In genomic region chr17:36943691-36944090, GRCm38 (mm10) we compare ENCODE assay signal across 11 mouse cellular contexts. TPM values are rescaled to one million over a fixed set of nuclear protein-coding genes. Genes with fewer than 3 reads are reported as not detected.
DNase-seq lines count a peak whose midpoint lies in the region; ATAC-seq and TF ChIP-seq lines count a peak whose summit lies in the region.
"Had no signal": no experiment of that assay in that cellular context is flagged by ENCODE, and none has a peak within 500 bp of the region (broad histone marks: within the 10 kb centered on the region; RNA-seq: fewer than 3 reads in every experiment).

No protein-coding gene starts in this region.

- TF ChIP-seq CTCF in lung, adult 2 months (IDR thresholded peaks at IDR 0.05; ENCODE audit: insufficient read depth, low read length): no peak

- peaks cover 7% of the 10 kb centered on the region for H3K36me3 ChIP-seq in forebrain, embryonic 10.5 days (replicated peaks)
- H3K36me3 ChIP-seq in forebrain, embryonic 16.5 days (ENCODE audit: control insufficient read depth, insufficient read depth): peaks cover 1% of the 10 kb centered on the region; the same call in 1 of the 2 replicates
- peaks cover 5% of the 10 kb centered on the region; the same call in 1 of the 2 replicates for H3K36me3 ChIP-seq in hindbrain, embryonic 16.5 days (ENCODE audit: control insufficient read depth, insufficient read depth, low read length)
- peaks cover 6% of the 10 kb centered on the region; the same call in 1 of the 2 replicates for H3K36me3 ChIP-seq in neural tube, embryonic 14.5 days (ENCODE audit: control insufficient read depth, insufficient read depth, low read length)

- H3K27ac ChIP-seq in forebrain, embryonic 10.5 days: no peak overlapping the region
- no peak overlapping the region for H3K27ac ChIP-seq in forebrain, embryonic 16.5 days (ENCODE audit: low read length)
- H3K27ac ChIP-seq in hindbrain, embryonic 16.5 days (ENCODE audit: low read depth, low read length): no peak overlapping the region
- no peak overlapping the region for H3K27ac ChIP-seq in neural tube, embryonic 14.5 days (ENCODE audit: low read depth, low read length)
- H3K27ac ChIP-seq: liver, embryonic 12.5 days had no signal

- no peak for TF ChIP-seq POLR2A in lung, adult 2 months (IDR thresholded peaks at IDR 0.05; ENCODE audit: borderline replicate concordance, extremely low read depth, low read depth, low read length)

- H3K4me1 ChIP-seq in forebrain, embryonic 10.5 days: peaks cover 34% of the 10 kb centered on the region
- H3K4me1 ChIP-seq in forebrain, embryonic 16.5 days (replicated peaks; ENCODE audit: control insufficient read depth, insufficient read depth, low read length): peaks cover 20% of the 10 kb centered on the region
- no peaks in the 10 kb centered on the region for H3K4me1 ChIP-seq in lung, adult 2 months (ENCODE audit: control insufficient read depth, insufficient read depth, low read length)
- H3K4me1 ChIP-seq in hindbrain, embryonic 16.5 days (ENCODE audit: control insufficient read depth, insufficient read depth, low read depth, low read length): peaks cover 22% of the 10 kb centered on the region
- H3K4me1 ChIP-seq in neural tube, embryonic 14.5 days (ENCODE audit: control insufficient read depth, insufficient read depth, low read length): peaks cover 8% of the 10 kb centered on the region; the same call in 1 of the 2 replicates

- WGBS in forebrain, embryonic 10.5 days: 24% methylated on average over 5 of the region's 5 CpGs
- 33% methylated on average over 5 of the region's 5 CpGs for WGBS in forebrain, embryonic 16.5 days
- whole genome bisulfite sequencing in lung, adult 2 months: 16% methylated on average over 5 of the region's 5 CpGs
- WGBS in hindbrain, embryonic 16.5 days: 22% methylated on average over 5 of the region's 5 CpGs
- WGBS in neural tube, embryonic 14.5 days: 12% methylated on average over 5 of the region's 5 CpGs

- no peaks in the 10 kb centered on the region for H3K9me3 ChIP-seq in forebrain, embryonic 10.5 days
- no peaks in the 10 kb centered on the region for H3K9me3 ChIP-seq in forebrain, embryonic 16.5 days (ENCODE audit: control insufficient read depth, low read length)
- H3K9me3 ChIP-seq in hindbrain, embryonic 16.5 days (ENCODE audit: control insufficient read depth, low read length): no peaks in the 10 kb centered on the region
- H3K9me3 ChIP-seq in neural tube, embryonic 14.5 days (ENCODE audit: control insufficient read depth, low read length): no peaks in the 10 kb centered on the region
- H3K9me3 ChIP-seq: liver, embryonic 12.5 days had no signal

- no peak overlapping the region for H3K4me2 ChIP-seq in forebrain, embryonic 16.5 days (ENCODE audit: low read length)
- H3K4me2 ChIP-seq in hindbrain, embryonic 16.5 days (ENCODE audit: low read length): peak overlapping the region; percentile 82
- peak overlapping the region; percentile 59; the same call in 1 of the 2 replicates for H3K4me2 ChIP-seq in neural tube, embryonic 14.5 days (ENCODE audit: low read depth, low read length)

- H3K27me3 ChIP-seq in forebrain, embryonic 10.5 days (ENCODE audit: poor library complexity, severe bottlenecking): peaks cover 86% of the 10 kb centered on the region
- peaks cover 46% of the 10 kb centered on the region for H3K27me3 ChIP-seq in forebrain, embryonic 16.5 days (replicated peaks; ENCODE audit: control insufficient read depth, insufficient read depth, low read length)
- peaks cover 30% of the 10 kb centered on the region for H3K27me3 ChIP-seq in hindbrain, embryonic 16.5 days (replicated peaks; ENCODE audit: control insufficient read depth, insufficient read depth, low read length)
- H3K27me3 ChIP-seq in neural tube, embryonic 14.5 days (ENCODE audit: control insufficient read depth, insufficient read depth, low read length): peaks cover 22% of the 10 kb centered on the region

- no peak overlapping the region for H3K9ac ChIP-seq in forebrain, embryonic 16.5 days (replicated peaks; ENCODE audit: low read depth, low read length)
- no peak overlapping the region for H3K9ac ChIP-seq in hindbrain, embryonic 16.5 days (ENCODE audit: low read depth, low read length)
- H3K9ac ChIP-seq in neural tube, embryonic 14.5 days (replicated peaks; ENCODE audit: low read depth, low read length): no peak overlapping the region
- H3K9ac ChIP-seq: liver, embryonic 12.5 days had no signal

- peak overlapping the region; percentile 49; the same call in 1 of the 2 replicates for H3K4me3 ChIP-seq in forebrain, embryonic 10.5 days
- H3K4me3 ChIP-seq in forebrain, embryonic 16.5 days (replicated peaks; ENCODE audit: low read length): no peak overlapping the region
- H3K4me3 ChIP-seq in lung, adult 2 months (replicated peaks; ENCODE audit: extremely low read depth, low read depth, low read length): peak overlapping the region; percentile 28
- no peak overlapping the region; the same call in 1 of the 2 replicates for H3K4me3 ChIP-seq in hindbrain, embryonic 16.5 days (ENCODE audit: low read length)
- H3K4me3 ChIP-seq in neural tube, embryonic 14.5 days (ENCODE audit: low read depth, low read length): no peak overlapping the region

- no peak for ATAC-seq in forebrain, embryonic 16.5 days
- no peak for ATAC-seq in hindbrain, embryonic 16.5 days
- ATAC-seq in neural tube, embryonic 14.5 days (ENCODE audit: low read depth): no peak
- ATAC-seq: liver, embryonic 12.5 days had no signal

- no peak for DNase-seq in forebrain, embryonic 10.5 days (ENCODE audit: extremely low spot score, low spot score)
- DNase-seq in lung, adult 2 months: no peak
- DNase-seq in lung, postnatal 10 days: no peak
- DNase-seq in gastrocnemius, adult 18-20 months (ENCODE audit: low spot score): no peak
- DNase-seq in adrenal gland, postnatal 10 days: no peak

RNA-seq across cellular contexts. Expression of gene Rnf39, which starts 1.0 kb away (rescaled TPM):
- polyA plus RNA-seq in forebrain, embryonic 10.5 days (2016; fragmentation: Nextera tagmentation; extraction: Ambion mirVana): 0.26 and 0.31 TPM in 2 replicates
- 0.87 and 1.1 TPM in 2 replicates for polyA plus RNA-seq in forebrain, embryonic 16.5 days (2015; fragmentation: Nextera tagmentation; extraction: Ambion mirVana)
- 34.4 and 42.1 TPM in 2 replicates for polyA plus RNA-seq in lung, adult 2 months (2012; rRNA removed)
- polyA plus RNA-seq in hindbrain, embryonic 16.5 days (2015; fragmentation: Nextera tagmentation; extraction: Ambion mirVana): 1.6 and 2.6 TPM in 2 replicates
- 1.0 and 2.0 TPM in 2 replicates for polyA plus RNA-seq in neural tube, embryonic 14.5 days (2014; fragmentation: Nextera tagmentation; extraction: Ambion mirVana)
- under 1 TPM; 0.23 to 0.24 TPM for total RNA-seq in gastrocnemius, adult 18-20 months (2021)
- under 1 TPM in 1 of 2 experiments, not detected in 1; 0.33 TPM for total RNA-seq in adrenal gland, postnatal 10 days (2021)
- polyA plus RNA-seq: liver, embryonic 12.5 days had no signal

RNA-seq across cellular contexts. Expression of gene Ppp1r11, which starts 7.8 kb away (rescaled TPM):
- polyA plus RNA-seq in forebrain, embryonic 10.5 days (2016; fragmentation: Nextera tagmentation; extraction: Ambion mirVana): 157 TPM in 2 replicates
- 143 and 146 TPM in 2 replicates for polyA plus RNA-seq in forebrain, embryonic 16.5 days (2015; fragmentation: Nextera tagmentation; extraction: Ambion mirVana)
- polyA plus RNA-seq in lung, adult 2 months (2012; rRNA removed): 42.8 and 58.3 TPM in 2 replicates
- 156 and 165 TPM in 2 replicates for polyA plus RNA-seq in hindbrain, embryonic 16.5 days (2015; fragmentation: Nextera tagmentation; extraction: Ambion mirVana)
- 174 and 195 TPM in 2 replicates for polyA plus RNA-seq in neural tube, embryonic 14.5 days (2014; fragmentation: Nextera tagmentation; extraction: Ambion mirVana)
- 10 to 100 TPM; 58.9 to 65.9 TPM for total RNA-seq in gastrocnemius, adult 18-20 months (2021)
- 10 to 100 TPM; 58.5 to 62.7 TPM for total RNA-seq in adrenal gland, postnatal 10 days (2021)

RNA-seq across cellular contexts. Expression of gene Znrd1, which starts 14.7 kb away (rescaled TPM):
- 89.0 and 98.1 TPM in 2 replicates for polyA plus RNA-seq in forebrain, embryonic 10.5 days (2016; fragmentation: Nextera tagmentation; extraction: Ambion mirVana)
- polyA plus RNA-seq in forebrain, embryonic 16.5 days (2015; fragmentation: Nextera tagmentation; extraction: Ambion mirVana): 58.9 and 66.9 TPM in 2 replicates
- polyA plus RNA-seq in lung, adult 2 months (2012; rRNA removed): 23.8 and 30.3 TPM in 2 replicates
- 48.8 and 51.7 TPM in 2 replicates for polyA plus RNA-seq in hindbrain, embryonic 16.5 days (2015; fragmentation: Nextera tagmentation; extraction: Ambion mirVana)
- 61.8 and 64.9 TPM in 2 replicates for polyA plus RNA-seq in neural tube, embryonic 14.5 days (2014; fragmentation: Nextera tagmentation; extraction: Ambion mirVana)
- 10 to 100 TPM; 21.9 to 22.1 TPM for total RNA-seq in gastrocnemius, adult 18-20 months (2021)
- 10 to 100 TPM; 34.5 to 40.5 TPM for total RNA-seq in adrenal gland, postnatal 10 days (2021)

RNA-seq across cellular contexts. Expression of gene Znrd1as, which starts 14.7 kb away (rescaled TPM):
- polyA plus RNA-seq in forebrain, embryonic 10.5 days (2016; fragmentation: Nextera tagmentation; extraction: Ambion mirVana): 9.9 and 11.0 TPM in 2 replicates
- polyA plus RNA-seq in forebrain, embryonic 16.5 days (2015; fragmentation: Nextera tagmentation; extraction: Ambion mirVana): 4.8 and 5.1 TPM in 2 replicates
- polyA plus RNA-seq in lung, adult 2 months (2012; rRNA removed): 1.1 and 1.4 TPM in 2 replicates
- polyA plus RNA-seq in hindbrain, embryonic 16.5 days (2015; fragmentation: Nextera tagmentation; extraction: Ambion mirVana): 4.5 and 5.6 TPM in 2 replicates
- 4.6 and 4.8 TPM in 2 replicates for polyA plus RNA-seq in neural tube, embryonic 14.5 days (2014; fragmentation: Nextera tagmentation; extraction: Ambion mirVana)
- 10 to 100 TPM; 26.5 to 26.6 TPM for total RNA-seq in gastrocnemius, adult 18-20 months (2021)
- 10 to 100 TPM; 10.1 to 11.1 TPM for total RNA-seq in adrenal gland, postnatal 10 days (2021)

RNA-seq across cellular contexts. Expression of gene 2410137M14Rik, which starts 37.3 kb away (rescaled TPM):
- polyA plus RNA-seq in forebrain, embryonic 10.5 days (2016; fragmentation: Nextera tagmentation; extraction: Ambion mirVana): not detected in 2 replicates
- 0.25 TPM in 1 of 2 replicates, not detected in the other for polyA plus RNA-seq in forebrain, embryonic 16.5 days (2015; fragmentation: Nextera tagmentation; extraction: Ambion mirVana)
- 0.14 and 0.18 TPM in 2 replicates for polyA plus RNA-seq in lung, adult 2 months (2012; rRNA removed)
- 0.36 and 0.50 TPM in 2 replicates for polyA plus RNA-seq in hindbrain, embryonic 16.5 days (2015; fragmentation: Nextera tagmentation; extraction: Ambion mirVana)
- 0.32 and 0.53 TPM in 2 replicates for polyA plus RNA-seq in neural tube, embryonic 14.5 days (2014; fragmentation: Nextera tagmentation; extraction: Ambion mirVana)
- total RNA-seq in gastrocnemius, adult 18-20 months (2021): under 1 TPM in 1 of 2 experiments, not detected in 1; 0.37 TPM
- not detected for total RNA-seq in adrenal gland, postnatal 10 days (2021)
- total RNA-seq: gastrocnemius, postnatal 25 days had no signal
- polyA plus RNA-seq: C2C12; liver, embryonic 12.5 days had no signal

Comparison
In these comparisons a context has a peak if more than half of its experiments do, and no peak if none do; other contexts are left out.
1. H3K4me3 ChIP-seq: peak in forebrain, embryonic 10.5 days (single experiment) and lung, adult 2 months (single experiment); none in forebrain, embryonic 16.5 days (single experiment), hindbrain, embryonic 16.5 days (single experiment) and neural tube, embryonic 14.5 days (single experiment).